Mouse (Mus musculus): ENCODE results near the gene Galnt9.

GRCm38 (mm10) chr5:110552005-110552404 lies 7.8 kb downstream of the Galnt9 start:
- no peak for TF ChIP-seq CTCF (IDR thresholded peaks at IDR 0.05; ENCODE audit: extremely low read depth, insufficient read depth, insufficient read length, insufficient replicate concordance)
- no peak for TF ChIP-seq POLR2A (IDR thresholded peaks at IDR 0.05; ENCODE audit: low read depth, low read length)

All from spleen, adult 2 months (tissue).